Mouse (Mus musculus) liver, embryonic 16.5 days (tissue): ENCODE data around the gene Plcb2. TPM values are rescaled to one million over a fixed set of nuclear protein-coding genes. Genes with fewer than 3 reads are reported as not detected.

ENCODE experiments used
- ATAC-seq: fragments of 200-750 bp; cut with Nextera tagmentation; 2 replicates; pipeline ENCODE4 v1.8.0; 2017; ENCODE audit warnings: low read depth, mild to moderate bottlenecking, moderate number of reproducible peaks, moderate library complexity
- H3K27ac ChIP-seq: fragments of 300-500 bp; sonication (generic); 2 replicates; pipeline ENCODE4 v1.5.1; 2014; ENCODE audit warnings: mild to moderate bottlenecking, low read length
- H3K27me3 ChIP-seq: fragments of 300-500 bp; sonication (generic); 2 replicates; pipeline ENCODE4 v1.6.1; 2014; ENCODE audit warnings: low read depth, low read length, mixed read lengths; ENCODE audit not compliant: control insufficient read depth, insufficient read depth
- H3K36me3 ChIP-seq: fragments of 300-500 bp; sonication (generic); 2 replicates; pipeline ENCODE4 v1.6.1; 2014; ENCODE audit warnings: mild to moderate bottlenecking; ENCODE audit not compliant: control insufficient read depth, insufficient read depth
- H3K4me1 ChIP-seq: fragments of 300-500 bp; sonication (generic); 2 replicates; pipeline ENCODE4 v1.6.1; 2014; ENCODE audit warnings: low read depth, low read length, mixed read lengths; ENCODE audit not compliant: control insufficient read depth
- H3K4me2 ChIP-seq: fragments of 300-500 bp; sonication (generic); 2 replicates; pipeline ENCODE4 v1.6.1; 2014; ENCODE audit warnings: low read depth, low read length, mixed read lengths
- H3K4me3 ChIP-seq: fragments of 300-500 bp; sonication (generic); 2 replicates; pipeline ENCODE4 v1.5.1; 2014; ENCODE audit warnings: low read depth, mild to moderate bottlenecking, low read length
- H3K9ac ChIP-seq: fragments of 300-500 bp; sonication (generic); 2 replicates; pipeline ENCODE4 v1.6.1; 2014; ENCODE audit warnings: low read depth, low read length
- H3K9me3 ChIP-seq: fragments of 300-500 bp; sonication (generic); replicated peaks from 2 replicates; pipeline ENCODE4 v1.6.1; 2016; ENCODE audit warnings: low read length; ENCODE audit not compliant: control insufficient read depth
- WGBS: fragments of 180-500 bp; shearing (Covaris S2); extraction: QIAGEN DNeasy Blood & Tissue Kit; methylation state at CpG from one replicate; pipeline ENCODE4 v1.1.7; 2014; ENCODE audit not compliant: insufficient replicate concordance; 5-methylcytosine and 5-hydroxymethylcytosine counted together
- polyA plus RNA-seq: library from polyadenylated mRNA; unstranded; fragments of >200 nt; fragmentation: Nextera tagmentation; extraction: Ambion mirVana; gene quantifications from 2 replicates; pipeline ENCODE4 v1.2.1, GENCODE M21; 2015

The Plcb2 gene
- polyA plus RNA-seq, 1 experiment from 2014 or later: 3.0 TPM

DNA sequence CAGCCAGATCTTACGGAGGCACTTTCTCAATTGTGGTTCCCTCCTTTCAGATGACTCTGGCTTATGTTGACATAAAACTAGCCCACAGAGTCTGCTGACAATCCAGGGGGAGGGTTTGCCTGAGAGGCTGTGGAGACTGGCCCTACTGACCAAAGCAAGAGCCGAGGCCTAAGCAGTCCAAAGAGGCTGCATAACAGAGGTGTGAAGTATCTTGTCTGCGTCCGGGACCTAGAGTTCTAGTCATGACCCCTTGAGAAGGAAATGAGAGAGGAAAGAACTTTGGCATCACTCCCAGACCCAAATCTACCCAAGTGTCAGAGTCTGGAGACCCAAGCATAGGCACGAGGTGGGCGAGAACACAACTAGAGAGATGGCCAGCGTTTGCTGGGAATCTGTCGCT is 41.5 kb downstream of the Plcb2 start:
- H3K9me3 ChIP-seq: no peaks in the 10 kb centered on the region
- H3K36me3 ChIP-seq: no peaks in the 10 kb centered on the region
- H3K9ac ChIP-seq: no peak overlapping the region
- H3K4me3 ChIP-seq: no peak overlapping the region
- no peak for ATAC-seq
- H3K4me1 ChIP-seq: no peaks in the 10 kb centered on the region
- no peak overlapping the region for H3K27ac ChIP-seq
- 59% methylated on average over 8 of the region's 8 CpGs for WGBS
- no peak overlapping the region for H3K4me2 ChIP-seq
- H3K27me3 ChIP-seq: no peaks in the 10 kb centered on the region; the same call in 1 of the 2 replicates

DNA sequence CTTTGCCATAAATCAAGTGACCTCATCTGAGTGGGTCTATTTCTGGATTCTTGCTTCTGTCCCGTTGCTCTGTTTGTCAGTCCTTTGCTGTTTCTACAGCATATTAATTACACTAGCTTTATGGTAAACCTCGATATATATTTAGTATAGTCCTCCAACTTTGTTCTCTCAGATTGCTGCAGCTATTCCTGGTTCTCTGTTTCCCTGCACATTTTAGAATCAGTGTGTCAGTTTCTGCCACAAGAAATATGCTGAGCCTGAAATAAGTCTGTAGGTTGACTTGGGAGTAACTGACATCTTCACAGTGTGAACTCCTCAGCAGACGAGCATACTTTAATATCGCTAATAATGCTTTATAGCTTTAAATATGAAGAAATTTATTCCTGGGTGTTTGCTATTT is 43.1 kb downstream of the Plcb2 start:
- no peaks in the 10 kb centered on the region for H3K4me1 ChIP-seq
- no peaks in the 10 kb centered on the region for H3K36me3 ChIP-seq
- ATAC-seq: no peak
- no peaks in the 10 kb centered on the region for H3K9me3 ChIP-seq
- H3K4me3 ChIP-seq: no peak overlapping the region
- 69% methylated on average over 4 of the region's 4 CpGs for WGBS
- no peak overlapping the region for H3K9ac ChIP-seq
- H3K27ac ChIP-seq: no peak overlapping the region
- peaks cover 1% of the 10 kb centered on the region; the same call in 1 of the 2 replicates for H3K27me3 ChIP-seq
- H3K4me2 ChIP-seq: no peak overlapping the region

DNA sequence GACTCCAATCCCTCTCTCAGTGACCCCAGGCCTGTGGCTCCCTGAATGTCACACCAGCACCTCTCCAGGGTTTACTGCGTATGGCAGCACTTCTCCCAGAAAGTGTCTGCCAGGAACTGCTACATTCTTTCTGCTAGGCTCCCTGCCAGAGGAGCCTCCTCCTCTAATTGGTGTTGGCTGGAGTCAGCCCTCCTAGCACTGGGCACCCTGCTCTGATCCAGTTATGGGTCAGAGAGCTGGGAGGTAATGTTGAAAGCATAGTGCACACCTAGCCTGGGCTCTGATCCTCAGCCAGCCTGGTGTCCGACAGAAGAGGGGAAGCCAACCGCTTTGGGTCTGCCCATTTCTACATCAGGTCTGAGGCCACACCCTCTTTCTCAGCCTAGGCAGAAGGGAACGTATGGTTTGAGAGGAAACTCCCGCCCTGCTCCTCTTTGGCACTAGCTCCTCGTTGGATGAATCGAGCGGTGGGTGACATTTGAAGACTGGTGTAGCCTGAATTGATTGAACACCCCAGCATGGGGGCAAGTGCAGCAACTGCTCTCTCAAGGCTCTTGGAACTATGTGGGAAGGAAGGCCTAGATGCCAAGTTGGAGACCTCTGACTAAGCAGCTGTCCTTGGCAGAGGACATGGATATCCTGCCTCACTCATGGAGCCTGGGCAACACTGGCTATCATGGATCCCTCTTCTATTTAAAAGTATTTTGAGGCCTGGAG is 45.5 kb downstream of the Plcb2 start:
- no peak overlapping the region for H3K4me3 ChIP-seq
- H3K4me2 ChIP-seq: no peak overlapping the region
- H3K4me1 ChIP-seq: peaks cover 3% of the 10 kb centered on the region
- H3K27me3 ChIP-seq: peaks cover 17% of the 10 kb centered on the region
- WGBS: 35% methylated on average over 8 of the region's 8 CpGs
- H3K9me3 ChIP-seq: no peaks in the 10 kb centered on the region
- H3K36me3 ChIP-seq: no peaks in the 10 kb centered on the region
- no peak overlapping the region for H3K27ac ChIP-seq
- no peak overlapping the region for H3K9ac ChIP-seq
- ATAC-seq: no peak

DNA sequence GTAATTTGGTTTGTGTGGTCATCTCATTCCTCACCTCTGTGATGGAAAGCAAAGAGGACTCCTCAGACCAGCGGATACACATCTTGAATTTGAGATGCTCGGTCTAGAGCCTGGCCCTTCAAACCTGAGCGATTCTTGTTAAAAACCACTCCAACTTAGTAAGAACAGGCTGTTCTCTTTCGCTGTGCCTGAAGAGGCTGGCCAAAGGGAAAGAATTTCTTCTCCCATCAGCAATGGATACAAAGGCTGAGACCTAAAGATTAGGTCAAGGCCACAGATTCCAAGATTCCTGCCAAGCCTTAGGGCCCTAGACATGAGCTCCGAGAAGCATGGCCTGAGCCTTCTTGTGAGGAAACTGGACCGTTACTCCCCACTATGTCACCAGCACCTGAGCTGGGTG is 47.3 kb downstream of the Plcb2 start:
- 76% methylated on average over 6 of the region's 6 CpGs for WGBS
- Histone ChIP-seq H3K4me1 (peaks cover 13% of the 10 kb centered on the region), H3K9me3 (no peaks in the 10 kb centered on the region), H3K9ac (no peak overlapping the region), H3K4me2 (no peak overlapping the region), H3K36me3 (no peaks in the 10 kb centered on the region), H3K4me3 (no peak overlapping the region), H3K27ac (no peak overlapping the region), H3K27me3 (peaks cover 34% of the 10 kb centered on the region)
- no peak for ATAC-seq

DNA sequence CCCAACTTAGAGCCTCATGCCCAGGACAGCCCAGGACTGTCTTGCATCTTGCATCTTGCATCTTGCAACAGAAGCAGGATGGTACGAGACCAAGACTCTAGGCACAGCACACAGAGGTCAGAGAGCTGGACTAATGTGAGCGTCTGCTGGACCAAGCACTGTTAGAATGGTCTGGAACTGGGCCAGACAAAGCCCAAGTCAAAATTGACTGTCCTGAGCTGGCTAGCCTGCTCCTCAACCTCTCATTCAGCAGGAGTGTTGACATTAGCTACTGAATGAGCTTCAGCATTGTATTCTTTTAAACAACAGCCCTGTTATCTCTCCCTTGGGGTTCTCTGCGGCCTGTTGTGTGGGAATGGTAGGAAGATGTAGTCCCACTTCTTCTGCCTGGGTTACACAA is 48.7 kb downstream of the Plcb2 start:
- Histone ChIP-seq H3K27ac (no peak overlapping the region), H3K4me2 (no peak overlapping the region), H3K27me3 (peaks cover 46% of the 10 kb centered on the region), H3K36me3 (no peaks in the 10 kb centered on the region), H3K4me1 (peaks cover 13% of the 10 kb centered on the region), H3K4me3 (no peak overlapping the region), H3K9me3 (no peaks in the 10 kb centered on the region), H3K9ac (no peak overlapping the region)
- ATAC-seq: no peak
- WGBS: 57% methylated on average over 3 of the region's 3 CpGs

DNA sequence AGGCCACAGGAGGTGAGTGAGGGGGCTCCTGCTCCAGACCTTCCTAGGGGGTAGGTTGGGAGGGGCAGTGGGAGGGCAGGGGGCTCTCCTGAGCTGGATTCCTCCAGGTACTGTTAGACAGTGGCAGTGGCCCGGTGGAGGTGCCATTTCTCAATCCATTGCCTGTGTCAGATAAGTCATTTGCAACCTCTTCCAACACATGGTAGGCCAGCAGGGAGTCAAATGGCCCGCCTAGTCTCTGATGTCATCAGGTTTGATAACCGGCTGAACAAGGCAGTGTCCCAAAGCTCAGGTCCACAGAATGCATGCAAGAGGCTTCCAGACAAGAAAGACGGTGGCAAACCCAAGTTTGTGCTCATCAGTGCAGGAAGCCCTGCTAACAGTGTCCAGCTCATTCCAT is 50.4 kb downstream of the Plcb2 start:
- no peak overlapping the region for H3K27ac ChIP-seq
- H3K36me3 ChIP-seq: no peaks in the 10 kb centered on the region
- H3K9ac ChIP-seq: no peak overlapping the region
- H3K9me3 ChIP-seq: no peaks in the 10 kb centered on the region
- peaks cover 50% of the 10 kb centered on the region for H3K27me3 ChIP-seq
- peak; percentile 51 for ATAC-seq
- peaks cover 13% of the 10 kb centered on the region for H3K4me1 ChIP-seq
- peak overlapping the region; percentile 75 for H3K4me2 ChIP-seq
- H3K4me3 ChIP-seq: peak overlapping the region; percentile 56; the same call in 1 of the 2 replicates
- WGBS: 14% methylated on average over 4 of the region's 4 CpGs

DNA sequence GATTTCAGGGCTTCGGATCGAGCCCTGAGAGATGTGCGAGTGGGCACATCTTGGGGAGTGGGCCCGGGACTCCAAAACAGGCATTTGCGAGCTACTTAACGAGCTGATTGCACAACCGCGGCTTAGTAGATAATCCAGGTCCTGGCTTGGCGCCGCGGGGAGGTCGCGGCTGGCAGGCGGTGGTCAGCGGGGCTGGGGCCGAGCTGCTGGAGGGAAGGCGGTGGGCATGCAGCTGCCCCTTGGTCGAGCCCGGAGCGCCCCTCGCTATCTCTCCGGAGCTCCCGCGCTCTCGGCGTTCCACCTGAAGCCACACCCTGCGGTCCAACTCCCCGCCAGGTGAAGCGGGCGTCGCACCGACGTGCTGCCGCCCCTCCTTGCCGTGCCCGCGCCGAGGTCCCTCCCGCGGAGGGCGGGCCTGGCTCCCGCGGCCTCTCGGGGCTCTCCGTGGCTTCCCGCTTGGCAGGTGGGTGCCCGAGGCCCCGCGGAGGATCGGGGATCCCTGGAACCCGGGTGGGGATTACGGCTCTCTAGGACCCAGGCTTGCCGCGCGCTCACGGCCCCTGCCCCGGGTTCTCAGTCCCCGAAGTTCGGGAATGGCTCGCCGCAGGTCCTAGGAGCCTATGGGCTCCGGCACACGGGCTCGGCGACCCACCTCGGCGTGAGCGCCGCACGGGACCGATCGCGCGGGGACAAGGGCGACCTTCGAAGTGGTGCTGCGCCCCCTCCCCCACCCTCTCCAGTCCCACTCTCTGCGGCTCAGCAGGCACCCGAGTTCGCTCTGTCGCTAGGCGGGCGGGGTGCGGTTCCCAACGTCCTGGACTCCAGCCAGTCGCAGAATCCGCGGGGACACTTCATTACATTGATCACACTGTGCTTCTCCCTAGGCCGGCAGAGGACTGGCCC is 51.1 kb downstream of the Plcb2 start:
- peaks cover 13% of the 10 kb centered on the region for H3K4me1 ChIP-seq
- peaks cover 50% of the 10 kb centered on the region for H3K27me3 ChIP-seq
- ATAC-seq: peak; percentile 33; the same call in 1 of the 2 replicates
- H3K27ac ChIP-seq: no peak overlapping the region
- 2% methylated on average over 88 of the region's 89 CpGs for WGBS
- peak overlapping the region; percentile 56 for H3K4me3 ChIP-seq
- H3K9me3 ChIP-seq: no peaks in the 10 kb centered on the region
- no peaks in the 10 kb centered on the region for H3K36me3 ChIP-seq
- peak overlapping the region; percentile 38 for H3K9ac ChIP-seq
- H3K4me2 ChIP-seq: peak overlapping the region; percentile 75

DNA sequence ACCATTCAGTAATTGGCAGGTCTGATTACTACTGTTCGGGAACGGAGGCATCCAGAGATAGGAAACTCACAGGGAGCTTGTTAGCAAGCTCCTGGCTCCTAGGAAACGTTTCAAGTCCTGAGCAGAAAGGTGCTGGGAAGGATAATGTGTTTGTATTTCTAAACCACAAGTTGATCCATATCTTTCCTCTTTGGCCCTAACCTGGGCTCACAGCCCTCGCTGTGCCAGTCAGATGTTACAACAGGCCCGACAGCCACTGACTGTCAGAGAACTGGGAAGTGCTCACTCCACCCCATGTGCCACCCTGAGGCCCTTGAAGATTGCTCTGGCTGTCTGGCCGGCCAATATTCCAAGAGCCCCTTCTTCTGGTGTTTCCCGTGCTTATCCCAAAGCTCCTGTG is 53.7 kb downstream of the Plcb2 start:
- H3K9me3 ChIP-seq: no peaks in the 10 kb centered on the region
- H3K36me3 ChIP-seq: no peaks in the 10 kb centered on the region
- H3K4me3 ChIP-seq: no peak overlapping the region
- peaks cover 13% of the 10 kb centered on the region for H3K4me1 ChIP-seq
- H3K27ac ChIP-seq: no peak overlapping the region
- no peak overlapping the region for H3K4me2 ChIP-seq
- ATAC-seq: no peak
- WGBS: 23% methylated on average over 7 of the region's 7 CpGs
- H3K9ac ChIP-seq: no peak overlapping the region
- peaks cover 43% of the 10 kb centered on the region for H3K27me3 ChIP-seq
